Mouse (Mus musculus) spleen, adult 12 weeks (tissue): ENCODE data around the gene Mlycd.
A peak's percentile ranks its signal among the peaks of the same experiment; 100 is the strongest.

Source experiments
- DNase-seq: peaks from one replicate; pipeline ENCODE4 v3.0.0; 2022; ENCODE audit warnings: low spot score

The Mlycd gene

DNA sequence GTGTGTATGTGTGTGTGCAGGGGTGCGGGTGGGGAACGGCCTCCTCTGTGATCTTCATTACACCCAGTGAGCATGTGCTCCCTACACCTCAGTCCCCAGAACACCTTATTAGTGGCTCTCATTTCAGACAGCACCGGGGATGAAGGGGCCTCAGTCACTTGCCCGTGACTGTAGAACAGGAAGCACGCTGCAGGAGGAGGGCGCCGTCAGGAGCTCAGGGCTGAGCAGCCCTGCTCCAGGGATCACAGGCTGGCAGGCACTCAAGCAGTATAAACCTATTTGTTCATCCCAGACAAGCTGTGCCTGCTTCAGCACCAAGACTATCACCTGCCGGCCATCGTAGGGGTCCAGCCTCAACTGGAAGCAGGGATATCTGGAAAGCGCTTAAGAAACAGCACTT lies 9.2 kb downstream of the Mlycd start:
- DNase-seq = no peak

DNA sequence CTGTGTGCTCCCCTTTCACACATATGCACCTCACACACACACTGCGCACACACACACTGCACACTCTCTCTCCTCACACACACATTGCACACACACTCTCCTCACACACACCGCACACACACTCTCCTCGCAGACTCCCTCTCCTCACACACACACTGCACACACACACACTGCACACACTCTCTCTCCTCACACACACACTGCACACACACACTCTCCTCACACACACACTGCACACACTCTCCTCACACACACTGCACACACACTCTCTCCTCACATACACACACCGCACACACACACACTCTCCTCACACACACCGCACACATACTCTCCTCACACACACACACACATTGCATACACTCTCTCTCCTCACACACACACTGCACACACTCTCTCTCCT lies 10.0 kb downstream of the Mlycd start:
- DNase-seq = no peak

DNA sequence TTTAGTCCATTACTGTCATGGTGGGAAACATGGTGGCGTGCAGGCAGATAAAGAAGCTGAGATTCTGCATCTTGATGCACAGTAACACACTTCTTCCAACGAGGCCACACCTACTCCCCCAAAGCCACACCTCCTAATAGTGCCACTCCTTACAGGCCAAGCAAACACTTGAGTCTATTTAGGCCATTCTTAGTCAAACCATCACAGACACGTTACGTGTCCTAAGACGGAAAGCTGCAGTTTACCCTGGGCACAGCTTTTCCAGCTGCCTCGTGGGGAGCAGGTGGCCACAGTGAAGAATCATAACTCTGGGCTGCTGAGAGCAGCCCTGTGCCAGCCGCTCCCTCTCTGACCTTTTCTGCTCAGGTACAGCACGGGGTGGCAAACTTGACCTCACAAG lies 13.6 kb downstream of the Mlycd start:
- no peak for DNase-seq

DNA sequence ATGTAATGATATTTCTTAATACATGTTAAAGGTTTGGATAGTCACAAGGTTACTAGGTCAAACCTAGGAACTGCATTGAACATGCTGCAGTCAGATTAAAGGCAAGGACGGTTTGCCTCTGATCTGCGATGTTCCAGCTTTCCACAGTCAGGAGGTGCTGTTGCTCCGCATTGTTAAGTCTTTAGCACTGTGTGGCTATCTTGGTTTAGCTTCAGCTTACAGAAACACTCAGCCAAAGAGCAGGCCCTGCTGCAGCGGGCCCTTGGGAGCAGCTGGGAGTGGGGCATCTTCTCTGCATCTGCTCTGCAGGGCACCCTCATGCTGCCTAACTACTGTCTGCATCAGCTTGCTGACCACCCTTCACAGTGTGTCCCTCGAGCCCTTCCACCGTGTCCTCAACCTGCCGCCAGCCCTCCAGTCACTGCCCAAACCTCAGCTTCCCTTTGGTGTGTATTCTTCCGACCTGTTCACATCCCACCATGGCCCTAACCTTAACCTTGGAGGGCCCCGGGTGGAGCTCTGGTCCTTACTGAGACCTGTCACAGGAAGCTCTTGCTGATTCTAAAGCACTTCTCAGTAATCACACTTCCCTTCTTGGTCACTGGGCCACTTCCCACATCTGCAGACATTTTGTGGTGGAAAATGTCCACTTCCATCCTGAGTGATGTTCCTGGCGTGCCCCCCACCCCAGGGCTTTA lies 17.5 kb downstream of the Mlycd start:
- no peak for DNase-seq

DNA sequence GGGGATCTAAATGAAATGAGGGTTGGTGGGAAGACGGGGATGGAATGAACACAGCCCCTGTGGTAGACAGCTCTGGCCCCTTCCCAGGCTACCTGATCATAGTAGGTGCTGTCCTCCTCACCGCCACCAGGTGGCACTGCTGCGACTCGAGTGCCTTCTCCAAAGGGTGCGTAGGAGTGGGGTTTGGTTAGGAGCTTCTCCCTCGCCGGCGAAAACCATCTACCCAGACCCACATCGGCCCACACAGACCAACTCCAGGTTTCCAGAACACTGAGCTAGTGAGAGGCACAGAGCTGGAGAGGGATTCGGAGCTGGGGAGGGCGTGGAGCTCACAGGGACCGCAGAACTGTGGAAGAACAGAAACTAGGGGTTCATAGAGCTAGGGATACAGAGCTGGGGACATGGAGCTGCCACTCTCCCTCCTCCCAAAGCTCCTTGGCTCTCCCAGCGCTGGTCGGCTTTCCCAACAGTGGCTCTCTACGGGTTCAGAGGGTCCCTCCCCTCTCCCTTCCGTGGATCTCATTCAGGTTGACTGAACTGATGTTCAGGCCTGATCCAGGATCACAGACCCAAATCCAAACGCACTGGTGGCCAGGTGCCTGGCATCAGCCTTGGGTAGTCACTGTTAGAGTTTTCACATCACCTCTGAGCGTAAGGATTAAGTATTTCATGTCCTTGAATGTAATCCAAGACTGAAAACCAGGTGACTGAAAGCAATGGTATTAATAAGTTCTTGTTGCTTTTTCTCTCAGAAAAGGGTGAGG lies 18.2 kb downstream of the Mlycd start:
- peak; percentile 65 for DNase-seq

DNA sequence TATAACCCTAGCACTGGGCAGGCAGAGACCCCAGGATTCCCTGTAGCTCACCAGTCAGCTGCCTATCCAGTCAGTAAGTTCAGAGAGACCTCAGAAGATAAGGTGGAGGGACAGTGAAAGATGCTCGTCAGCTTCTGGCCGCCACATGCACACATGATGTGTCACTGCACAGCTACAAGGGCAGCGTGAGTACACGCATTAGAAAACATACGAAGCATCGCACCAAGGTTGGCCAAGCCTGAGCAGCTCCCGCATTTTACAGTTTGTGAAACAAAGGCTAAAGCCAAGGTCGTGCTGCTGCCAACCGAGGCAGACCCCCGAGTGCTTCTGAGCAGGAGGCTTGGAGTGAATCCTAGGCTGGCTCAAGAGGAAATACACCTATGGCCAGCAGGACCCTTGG lies 18.9 kb downstream of the Mlycd start:
- DNase-seq = no peak

DNA sequence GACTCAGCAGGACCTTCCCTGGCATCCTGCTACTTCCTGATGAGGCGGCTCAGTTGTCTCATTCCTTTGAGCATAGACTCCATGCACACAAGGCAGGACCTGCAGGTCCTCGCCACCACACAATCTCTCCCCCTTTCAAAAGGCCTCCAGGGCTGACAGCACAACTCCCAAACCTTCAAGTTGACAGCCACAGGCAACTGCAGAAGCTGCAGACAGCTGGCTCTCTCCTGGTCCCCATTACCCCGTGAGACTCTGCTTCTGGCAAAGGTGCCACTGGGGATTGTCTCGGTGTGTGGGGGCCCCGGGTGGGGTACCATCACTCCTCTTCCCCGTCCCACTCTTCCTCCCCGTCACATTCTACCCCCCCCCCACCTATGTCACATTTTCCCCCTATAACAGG lies 25.6 kb downstream of the Mlycd start:
- no peak for DNase-seq

DNA sequence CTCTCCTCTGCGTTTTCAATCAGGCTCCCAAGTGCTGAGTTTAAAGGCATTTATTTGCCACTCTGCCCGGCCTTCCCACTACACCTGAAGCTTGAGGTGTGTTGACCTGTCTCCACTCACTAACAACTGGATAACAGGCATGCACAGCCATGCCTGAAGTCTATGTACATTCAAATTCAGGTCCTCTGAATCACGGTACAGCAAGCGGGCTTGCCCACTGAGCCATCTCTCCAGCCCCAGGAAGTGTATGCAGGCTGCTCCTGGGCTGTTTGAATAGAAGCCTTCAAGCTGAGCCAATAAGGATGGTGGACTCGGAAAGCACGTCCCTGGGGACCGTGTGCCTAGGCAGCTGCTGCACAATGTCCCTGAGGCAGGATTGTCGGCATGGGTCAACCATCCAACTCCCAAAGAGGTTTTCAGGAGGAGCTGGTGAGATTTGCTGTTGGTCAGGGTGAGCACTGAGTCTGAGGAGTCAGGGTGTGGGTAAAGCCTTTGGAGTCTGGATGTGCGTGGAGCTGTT lies 27.0 kb downstream of the Mlycd start:
- no peak for DNase-seq

DNA sequence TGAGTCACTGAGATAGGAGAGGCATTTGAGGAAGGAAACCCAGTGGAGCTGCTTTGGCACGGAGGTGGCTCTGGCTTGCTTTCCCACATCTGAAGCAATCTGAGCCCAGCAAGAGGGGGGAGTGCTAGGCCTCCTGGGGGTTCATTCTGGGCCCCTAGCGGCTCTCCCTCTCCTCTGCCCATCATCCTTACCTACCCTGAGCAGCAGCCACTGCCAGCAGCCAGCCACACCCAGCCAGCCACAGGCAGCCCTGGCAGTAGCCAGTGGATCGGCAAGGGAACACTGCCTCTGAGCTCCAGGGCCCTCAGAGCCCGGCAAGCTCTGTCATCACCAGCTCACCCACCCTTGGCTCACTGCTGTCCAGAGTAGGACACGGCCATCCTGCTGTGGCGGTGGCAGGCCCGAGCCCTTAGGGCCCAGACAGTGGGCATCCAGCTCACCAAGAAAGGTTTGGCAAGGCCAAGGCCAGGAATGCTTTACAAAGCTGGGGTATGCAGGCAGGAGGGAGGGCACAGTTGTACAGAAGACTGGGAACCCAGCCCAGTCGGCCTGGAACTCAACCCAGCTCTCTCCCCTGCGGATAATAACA lies 27.5 kb downstream of the Mlycd start:
- DNase-seq = no peak

DNA sequence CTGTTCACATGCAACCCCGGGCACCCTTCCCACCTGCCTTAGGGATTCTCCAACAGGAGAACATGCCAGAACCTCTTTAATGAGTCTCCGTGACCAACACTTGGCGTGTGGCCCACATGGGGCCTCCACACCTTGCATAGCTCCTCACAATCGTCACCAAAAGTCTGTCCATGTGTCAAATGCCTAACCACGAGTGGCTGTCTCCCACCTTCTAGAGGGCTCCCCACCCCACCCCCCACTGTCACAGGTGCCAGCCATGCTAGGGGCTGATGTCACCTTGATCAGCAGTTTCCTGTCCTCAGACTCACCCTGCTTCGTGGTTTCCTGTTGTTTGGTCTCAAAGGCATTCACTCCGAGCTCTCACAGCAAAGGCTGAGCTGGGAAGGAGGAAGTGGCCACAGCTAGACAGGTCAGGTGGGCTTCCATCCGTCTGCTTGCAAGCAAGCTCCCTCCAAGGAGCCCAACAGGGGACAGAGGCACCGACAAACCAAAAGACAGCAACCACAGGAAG lies 29.0 kb downstream of the Mlycd start:
- DNase-seq = peak; percentile 65

DNA sequence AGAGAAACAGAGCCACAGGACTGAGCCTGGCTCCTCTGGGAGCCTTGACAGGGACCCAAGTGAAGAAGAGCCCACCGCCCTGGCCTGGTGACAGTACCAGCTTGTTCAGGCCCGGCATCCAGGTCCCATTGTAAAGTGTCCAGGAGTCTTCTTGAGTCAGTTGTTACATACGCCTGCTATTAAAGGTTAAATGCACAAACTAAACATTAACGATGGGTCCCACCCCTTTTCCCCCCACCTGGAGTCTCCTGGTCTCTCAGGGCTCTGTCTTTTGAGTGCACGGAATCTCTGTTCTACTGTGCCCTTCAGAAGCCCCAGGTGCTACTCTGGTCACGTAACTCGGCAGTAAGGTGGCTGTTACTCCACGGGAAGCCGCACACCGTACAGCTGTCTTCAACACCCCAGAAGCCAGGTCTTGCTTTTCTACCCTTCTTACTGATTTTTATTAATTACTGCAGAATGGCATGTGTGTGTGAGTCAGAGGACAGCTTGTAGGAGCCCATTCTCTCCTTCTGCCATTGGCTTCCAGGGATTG lies 29.6 kb downstream of the Mlycd start:
- no peak for DNase-seq

DNA sequence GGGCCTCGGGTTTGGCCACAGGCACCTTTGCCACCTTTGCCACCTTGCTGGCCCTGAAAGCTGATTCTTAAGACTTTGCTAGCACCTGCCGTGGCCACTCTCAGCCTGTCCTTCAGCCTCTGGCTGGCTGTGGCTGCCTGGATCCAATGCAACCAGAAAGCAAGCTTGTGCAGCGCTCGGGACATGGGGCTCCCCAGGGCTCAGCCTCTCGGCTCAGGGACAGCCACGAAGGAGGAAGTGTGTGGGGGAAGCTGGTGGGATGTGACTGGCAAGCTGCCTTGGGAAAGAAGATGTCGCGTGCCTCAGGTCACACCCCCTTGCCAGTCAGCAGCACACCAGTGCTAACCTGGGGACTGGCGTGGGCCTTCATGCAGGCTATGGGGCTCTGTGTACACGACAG lies 30.1 kb downstream of the Mlycd start:
- DNase-seq = no peak

DNA sequence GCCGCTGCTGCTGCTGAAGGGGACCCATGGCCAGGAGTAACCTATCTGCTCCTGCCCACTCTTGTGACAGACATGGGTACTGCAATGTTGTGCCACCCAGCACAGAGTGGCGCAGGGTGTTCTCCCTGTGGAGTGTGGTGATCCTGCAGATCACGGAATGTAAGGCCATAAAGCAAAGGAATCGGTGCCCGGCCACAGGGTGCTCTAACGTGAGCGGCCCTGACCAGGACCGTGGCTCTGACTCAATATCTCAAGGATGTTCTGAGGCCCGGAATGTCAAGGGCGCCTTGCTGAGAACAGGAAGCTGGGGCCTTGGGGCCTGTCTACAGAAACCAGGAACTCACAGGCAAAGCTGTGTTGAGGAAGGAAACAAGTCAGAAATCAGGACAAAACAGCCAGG lies 30.9 kb downstream of the Mlycd start:
- no peak for DNase-seq

DNA sequence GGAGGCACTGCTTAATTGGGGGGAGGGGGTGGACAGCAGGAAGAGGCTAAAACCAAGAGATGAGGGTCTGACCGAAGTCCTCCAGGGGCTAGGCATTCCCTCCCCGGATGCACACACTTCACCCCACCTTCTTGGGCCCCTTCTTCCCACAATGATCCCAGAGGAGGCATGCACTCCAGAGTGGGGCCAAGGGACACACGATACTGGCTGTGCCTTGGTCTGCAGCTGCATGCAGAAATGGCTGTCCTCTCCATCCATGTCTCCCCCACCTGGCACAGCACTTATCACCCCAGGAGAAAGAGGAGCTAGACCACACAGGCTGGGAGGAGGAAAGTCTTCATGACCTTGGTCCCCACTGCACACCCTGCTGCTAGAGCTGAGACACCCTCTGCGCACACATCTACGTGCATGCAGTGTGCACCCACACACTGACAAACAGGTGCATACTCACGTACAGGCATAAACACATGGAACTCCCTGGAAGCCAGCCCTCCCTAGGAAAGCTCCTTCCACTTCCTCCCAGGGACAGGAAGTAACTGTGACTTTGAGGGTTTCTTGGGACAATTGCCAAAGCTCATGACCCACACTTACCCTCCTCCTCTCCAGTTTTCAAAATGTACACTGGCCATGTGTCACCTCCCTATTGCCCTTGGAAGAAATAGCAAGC lies 31.5 kb downstream of the Mlycd start:
- no peak for DNase-seq

DNA sequence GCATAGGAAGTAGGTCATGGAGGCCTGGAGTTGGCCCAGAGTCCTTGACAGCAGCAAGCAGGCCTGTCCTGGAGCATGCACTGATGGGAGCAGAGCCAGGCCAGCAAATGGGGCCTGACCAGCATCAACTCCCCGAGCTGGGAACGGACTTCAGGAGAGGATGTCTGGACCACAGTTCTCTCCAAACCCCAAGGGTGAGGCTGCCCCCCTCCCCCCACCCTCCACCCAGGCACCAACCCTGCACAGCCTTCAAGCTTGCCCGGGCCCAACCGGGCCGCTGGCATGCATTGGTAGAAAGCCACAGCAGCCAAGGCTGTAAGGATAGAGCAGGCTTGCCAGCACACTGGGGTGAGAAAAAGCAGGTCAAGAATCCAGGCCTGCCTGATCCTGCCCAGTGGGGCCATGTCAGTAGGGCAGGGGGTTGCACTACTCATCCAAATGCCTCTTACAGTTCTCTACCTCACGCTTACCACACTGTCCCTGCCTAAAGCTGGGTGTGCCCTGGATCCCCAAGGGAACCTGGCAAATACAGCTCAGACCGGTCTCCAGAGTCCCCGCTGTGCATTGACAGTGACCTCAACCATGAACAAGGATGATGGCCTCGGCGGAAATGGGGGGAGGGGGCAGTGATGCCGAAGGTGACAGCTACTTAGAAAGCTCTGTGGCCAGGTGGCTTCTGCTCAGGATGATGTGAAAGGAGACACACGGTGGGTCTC lies 33.1 kb downstream of the Mlycd start:
- DNase-seq = peak; percentile 33

DNA sequence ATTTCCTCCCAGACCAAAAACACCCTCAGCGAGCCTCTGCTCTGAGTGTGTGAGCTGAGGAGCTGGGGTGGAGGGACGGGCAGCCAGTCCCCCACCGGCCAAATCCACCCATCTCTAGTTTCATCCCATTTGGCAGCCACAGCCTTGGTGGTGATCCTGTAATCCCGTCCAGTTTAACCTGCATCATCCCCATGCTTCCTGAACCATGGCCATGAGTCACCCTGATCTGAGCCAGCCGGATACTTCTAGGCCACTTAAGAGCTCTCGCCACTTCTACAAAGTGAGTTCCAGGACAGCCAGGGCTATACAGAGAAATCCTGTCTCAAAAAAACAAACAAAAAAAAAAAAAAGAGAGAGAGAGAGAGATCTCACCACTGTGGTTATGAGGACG lies 33.7 kb downstream of the Mlycd start:
- no peak for DNase-seq

DNA sequence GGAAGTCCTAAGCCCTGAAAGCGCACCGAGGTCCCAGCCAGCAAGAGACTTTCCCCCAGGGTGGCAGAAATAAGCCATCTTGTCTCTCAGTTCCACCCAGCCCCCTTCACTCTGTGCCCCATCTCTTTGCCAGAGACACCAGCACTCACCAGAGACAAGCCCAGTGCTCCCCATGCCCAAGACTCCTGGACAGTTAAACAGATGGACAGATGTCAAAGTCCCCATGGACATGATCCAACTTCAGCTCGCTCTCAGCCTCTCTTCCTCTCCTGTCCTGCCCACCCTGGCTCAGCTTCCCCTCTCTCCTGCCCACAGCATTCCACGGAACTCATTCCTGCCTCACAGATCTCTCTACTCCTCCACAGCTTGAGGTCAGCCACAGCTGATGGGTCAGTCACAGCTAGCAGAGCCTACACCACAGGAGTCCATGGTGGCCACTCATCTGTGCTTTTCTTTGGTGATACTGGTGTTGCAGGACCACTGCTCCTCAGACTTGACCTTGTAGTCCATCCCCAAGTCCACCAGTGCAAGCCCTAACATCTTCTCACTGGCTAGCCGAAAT lies 34.2 kb downstream of the Mlycd start:
- DNase-seq = no peak

DNA sequence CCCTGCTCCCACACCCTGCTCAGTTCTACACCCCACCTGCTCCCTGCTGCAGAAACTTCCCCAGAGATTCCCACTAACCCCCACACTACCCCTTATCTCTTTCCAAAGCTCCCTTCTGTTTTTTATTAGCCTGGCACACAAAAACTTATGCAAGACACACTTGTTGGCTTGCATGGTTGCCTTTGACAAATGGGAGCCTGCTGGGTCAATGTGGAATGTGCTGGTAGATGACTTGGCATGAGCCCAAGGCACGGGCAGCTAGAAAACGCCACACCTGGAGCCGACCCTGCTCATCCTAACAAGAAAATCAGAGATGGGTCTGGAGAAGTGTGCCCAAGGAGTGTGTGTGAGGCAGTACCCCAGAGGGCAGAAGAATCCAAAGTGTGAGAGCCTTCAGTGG lies 34.9 kb downstream of the Mlycd start:
- no peak for DNase-seq

DNA sequence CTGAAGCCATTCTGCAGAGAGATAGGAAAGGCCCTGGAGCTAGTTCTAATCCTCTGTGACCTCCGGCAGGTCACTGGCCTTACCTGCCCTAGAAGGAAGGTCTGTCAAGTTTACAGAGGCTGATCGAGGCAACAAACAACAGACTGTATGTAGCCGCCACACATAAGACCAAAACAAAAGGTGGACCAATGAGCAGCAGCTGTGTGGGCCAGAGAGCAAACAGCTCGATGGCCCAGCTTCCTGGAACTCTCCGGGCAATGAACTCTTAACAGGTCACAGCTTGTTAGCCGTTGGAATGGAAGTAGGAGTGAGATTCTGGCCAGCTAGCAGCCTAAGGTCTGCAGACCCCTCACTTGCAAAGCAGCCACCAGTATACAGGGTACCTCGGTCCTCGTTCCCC lies 35.6 kb downstream of the Mlycd start:
- no peak for DNase-seq

DNA sequence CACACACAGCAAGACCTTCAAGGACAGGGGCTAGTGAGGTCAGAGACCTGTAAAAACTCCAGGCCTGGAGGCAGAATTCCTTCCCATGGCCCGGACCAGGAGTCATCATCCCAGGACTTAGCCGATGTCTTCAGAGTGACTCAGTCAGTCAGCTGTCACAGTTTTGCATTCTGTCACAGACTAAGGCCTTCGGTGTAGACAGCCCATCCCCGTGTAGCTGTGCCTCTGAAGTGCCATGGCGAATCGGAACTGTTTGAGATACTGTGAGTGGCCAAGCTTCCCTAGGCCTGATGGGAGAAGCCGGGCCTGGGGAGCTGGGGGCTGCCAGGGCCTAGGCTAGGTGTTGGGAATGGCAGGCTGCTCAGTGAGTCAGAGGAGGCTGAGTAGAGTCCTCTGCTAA lies 36.0 kb downstream of the Mlycd start:
- DNase-seq = no peak

DNA sequence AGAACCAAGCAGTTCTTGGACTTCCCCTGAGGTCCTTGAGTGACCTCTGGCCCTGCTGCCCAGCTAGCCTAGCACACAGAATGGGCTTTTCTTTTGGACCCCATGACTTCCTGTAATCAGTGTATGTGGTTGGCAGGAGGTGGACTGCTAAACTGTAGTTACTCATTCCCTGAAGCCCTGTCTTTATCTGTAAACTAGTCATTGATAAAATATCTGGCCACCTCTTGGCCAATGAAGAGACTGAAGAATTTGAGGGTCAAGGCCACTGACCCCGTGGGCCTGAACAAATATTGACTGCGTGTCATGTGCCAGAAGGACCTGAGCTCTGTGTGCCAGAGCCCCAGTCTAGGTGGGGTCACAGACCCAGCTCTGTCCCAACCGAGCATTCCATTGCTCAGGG lies 37.7 kb downstream of the Mlycd start:
- no peak for DNase-seq
